Mouse (Mus musculus) spleen, adult 2 months (tissue): ENCODE data around the gene Pitx2. TPM values are rescaled to one million over a fixed set of nuclear protein-coding genes. Genes with fewer than 3 reads are reported as not detected.

Experiments used
- DNase-seq, 2 experiments: peaks; one replicate each; pipeline versions ENCODE4 v3.0.0 to v3.0.0-alpha.2; 2012 to 2021; ENCODE audit warnings: low spot score in 2 of 2, low read depth in 1 of 2
- H3K27ac ChIP-seq: fragments of 200-500 bp; 2 replicates; pipeline ENCODE4 v1.5.1; 2012; ENCODE audit warnings: low read length, inconsistent platforms; ENCODE audit not compliant: insufficient read depth
- H3K27me3 ChIP-seq: fragments of 200-500 bp; 2 replicates; pipeline ENCODE4 v1.6.1; 2012; ENCODE audit warnings: mild to moderate bottlenecking, moderate library complexity, low read length, inconsistent platforms; ENCODE audit not compliant: control insufficient read depth, insufficient read depth
- H3K36me3 ChIP-seq: fragments of 200-500 bp; 2 replicates; pipeline ENCODE4 v1.6.1; 2012; ENCODE audit warnings: mild to moderate bottlenecking, low read length, inconsistent platforms; ENCODE audit not compliant: control insufficient read depth, insufficient read depth
- H3K4me1 ChIP-seq: fragments of 200-500 bp; 2 replicates; pipeline ENCODE4 v1.6.1; 2011; ENCODE audit warnings: inconsistent platforms; ENCODE audit not compliant: control insufficient read depth, insufficient read depth, insufficient read length
- H3K4me3 ChIP-seq: fragments of 200-500 bp; 2 replicates; pipeline ENCODE4 v1.5.1; 2011; ENCODE audit warnings: mild to moderate bottlenecking, inconsistent platforms; ENCODE audit not compliant: insufficient read depth, insufficient read length; ENCODE audit errors: extremely low read depth
- CTCF ChIP-seq: fragments of 200-500 bp; IDR thresholded peaks from 2 replicates; pipeline ENCODE4 v1.5.1; 2011; ENCODE audit warnings: mild to moderate bottlenecking, inconsistent platforms; ENCODE audit not compliant: insufficient read depth, insufficient read length, insufficient replicate concordance; ENCODE audit errors: extremely low read depth
- POLR2A ChIP-seq: fragments of 200-500 bp; IDR thresholded peaks from 2 replicates; pipeline ENCODE4 v1.6.1; 2011; ENCODE audit warnings: low read depth, low read length, inconsistent platforms
- WGBS: fragments of 180-500 bp; shearing (Covaris S2); methylation state at CpG from one replicate; pipeline ENCODE4 v1.1.7; 2018; 5-methylcytosine and 5-hydroxymethylcytosine counted together
- polyA plus RNA-seq: library from polyadenylated mRNA; depleted of rRNA; stranded (reverse); fragments of >200 nt; gene quantifications from 2 replicates; pipeline ENCODE4 v1.2.3, GENCODE M21; 2012

Pitx2 gene
- polyA plus RNA-seq, 1 experiment: not detected

- TF ChIP-seq POLR2A (no peak), CTCF (no peak)
Observed at GRCm38 (mm10) chr3:129214146-129214665, 14.5 kb downstream of the Pitx2 start.

GRCm38 (mm10) chr3:129214666-129215161 is 15.0 kb downstream of the Pitx2 start:
- Histone ChIP-seq H3K27ac (no peak overlapping the region), H3K4me1 (peaks cover 7% of the 10 kb centered on the region), H3K4me3 (peak overlapping the region; percentile 57; the same call in 1 of the 2 replicates), H3K36me3 (no peaks in the 10 kb centered on the region), H3K27me3 (peaks cover 42% of the 10 kb centered on the region)
- DNase-seq: no peak
- 4% methylated on average over 31 of the region's 31 CpGs for WGBS
- TF ChIP-seq CTCF (no peak), POLR2A (no peak)

More at GRCm38 (mm10) chr3:129214146-129214665, 14.5 kb downstream of the Pitx2 start:
- Histone ChIP-seq H3K4me1 (peaks cover 7% of the 10 kb centered on the region), H3K36me3 (no peaks in the 10 kb centered on the region), H3K4me3 (peak overlapping the region; percentile 57), H3K27ac (no peak overlapping the region), H3K27me3 (peaks cover 42% of the 10 kb centered on the region)
- WGBS: 2% methylated on average over 34 of the region's 34 CpGs
- no peak for DNase-seq

GRCm38 (mm10) chr3:129215241-129215750 is 15.6 kb downstream of the Pitx2 start:
- Histone ChIP-seq H3K27me3 (peaks cover 43% of the 10 kb centered on the region), H3K27ac (no peak overlapping the region), H3K4me3 (no peak overlapping the region), H3K36me3 (no peaks in the 10 kb centered on the region), H3K4me1 (peaks cover 7% of the 10 kb centered on the region)
- TF ChIP-seq POLR2A: no peak
- no peak for TF ChIP-seq CTCF
- no peak for DNase-seq
- 4% methylated on average over 26 of the region's 26 CpGs for WGBS

- Histone ChIP-seq H3K4me3 (no peak overlapping the region), H3K27me3 (peaks cover 44% of the 10 kb centered on the region), H3K4me1 (peaks cover 7% of the 10 kb centered on the region), H3K36me3 (no peaks in the 10 kb centered on the region), H3K27ac (no peak overlapping the region)
- WGBS: 6% methylated on average over 34 of the region's 35 CpGs
- no peak for TF ChIP-seq CTCF
- no peak for TF ChIP-seq POLR2A
- no peak for DNase-seq
Observed at GRCm38 (mm10) chr3:129215751-129216331, 16.2 kb downstream of the Pitx2 start.

GRCm38 (mm10) chr3:129216491-129216890 is 16.8 kb downstream of the Pitx2 start:
- no peak for DNase-seq
- Histone ChIP-seq H3K4me3 (no peak overlapping the region), H3K27me3 (peaks cover 44% of the 10 kb centered on the region), H3K27ac (no peak overlapping the region), H3K36me3 (no peaks in the 10 kb centered on the region), H3K4me1 (peaks cover 7% of the 10 kb centered on the region)
- 7% methylated on average over 9 of the region's 9 CpGs for WGBS
- TF ChIP-seq POLR2A: no peak
- no peak for TF ChIP-seq CTCF

- WGBS: 9% methylated on average over 34 of the region's 34 CpGs
- H3K36me3 ChIP-seq: no peaks in the 10 kb centered on the region
- TF ChIP-seq POLR2A (no peak), CTCF (no peak)
- peaks cover 46% of the 10 kb centered on the region for H3K27me3 ChIP-seq
- DNase-seq: no peak
- H3K4me3 ChIP-seq: no peak overlapping the region
- H3K4me1 ChIP-seq: peaks cover 7% of the 10 kb centered on the region
- no peak overlapping the region for H3K27ac ChIP-seq
Observed at GRCm38 (mm10) chr3:129216911-129217561, 17.4 kb downstream of the Pitx2 start.

GRCm38 (mm10) chr3:129217862-129218370 is 18.2 kb downstream of the Pitx2 start:
- Histone ChIP-seq H3K36me3 (no peaks in the 10 kb centered on the region), H3K27ac (no peak overlapping the region), H3K27me3 (peaks cover 44% of the 10 kb centered on the region), H3K4me3 (no peak overlapping the region), H3K4me1 (peaks cover 7% of the 10 kb centered on the region)
- DNase-seq: no peak
- TF ChIP-seq CTCF (no peak), POLR2A (no peak)
- WGBS: 10% methylated on average over 12 of the region's 12 CpGs
